Mouse (Mus musculus): ENCODE results near the gene Tmem102. TPM values are rescaled to one million over a fixed set of nuclear protein-coding genes. Genes with fewer than 3 reads are reported as not detected.
A peak's percentile ranks its signal among the peaks of the same experiment; 100 is the strongest.

Gene Tmem102
- polyA plus RNA-seq, 1 experiment from 2014 or later = 19.9 TPM

- Histone ChIP-seq H3K4me2 (peak within 1 kb of the TSS; percentile 91), H3K9ac (peak within 1 kb of the TSS; percentile 73), H3K36me3 (no peaks in the 10 kb centered on the region), H3K27ac (peak within 1 kb of the TSS; percentile 91), H3K4me1 (peaks cover 37% of the 10 kb centered on the region), H3K9me3 (no peaks in the 10 kb centered on the region), H3K27me3 (replicated peaks) (peaks cover 3% of the 10 kb centered on the region; the same call in 1 of the 2 replicates), H3K4me3 (replicated peaks) (peak within 1 kb of the TSS; percentile 77)
- peak; percentile 89 for ATAC-seq (ENCODE audit: insufficient read depth, low FRiP score, low read depth)
- WGBS = 0% methylated on average over 34 of the region's 34 CpGs
Measured at GRCm38 (mm10) chr11:69837952-69838713, 32.7 kb upstream of the Tmem102 start, which contains the start of gene Tmem256. Tmem256 (plus strand) TSS chr11:69838514.

DNA sequence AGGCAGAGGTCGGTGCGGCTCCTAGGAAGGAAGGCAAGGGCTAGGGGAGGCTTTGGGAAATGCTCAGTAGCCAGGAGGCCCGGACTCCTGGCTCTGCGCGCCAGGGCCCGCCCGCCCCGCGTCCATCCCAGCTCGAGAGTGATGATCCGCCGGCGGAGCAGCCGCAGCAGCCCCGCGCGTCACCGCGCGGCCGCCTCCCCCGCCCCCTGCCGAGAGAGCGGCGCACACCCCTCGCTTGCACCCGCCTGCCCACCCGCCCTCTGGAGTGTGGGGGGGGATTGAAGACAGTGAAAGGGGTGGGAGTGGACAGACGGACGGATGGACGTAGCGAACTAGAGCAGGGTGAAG is 32.2 kb upstream of the Tmem102 start, which contains the start of gene Nlgn2:
Nlgn2 (minus strand) TSS at position 181 of the 348 bp plus-strand sequence.
- Histone ChIP-seq H3K4me3 (replicated peaks) (peak within 1 kb of the TSS; percentile 77), H3K4me1 (peaks cover 37% of the 10 kb centered on the region), H3K36me3 (no peaks in the 10 kb centered on the region), H3K27me3 (replicated peaks) (peaks cover 3% of the 10 kb centered on the region; the same call in 1 of the 2 replicates), H3K9ac (peak within 1 kb of the TSS; percentile 73), H3K4me2 (peak within 1 kb of the TSS; percentile 91), H3K9me3 (no peaks in the 10 kb centered on the region), H3K27ac (peak within 1 kb of the TSS; percentile 91)
- WGBS = under 1% methylated on average over 32 of the region's 32 CpGs
- no peak; the same call in 1 of the 2 replicates for ATAC-seq (ENCODE audit: insufficient read depth, low FRiP score, low read depth)

- 2% methylated on average over 40 of the region's 52 CpGs for WGBS
- Histone ChIP-seq H3K27ac (peak overlapping the region; percentile 91), H3K4me1 (peaks cover 37% of the 10 kb centered on the region), H3K27me3 (replicated peaks) (peaks cover 3% of the 10 kb centered on the region; the same call in 1 of the 2 replicates), H3K4me3 (replicated peaks) (peak overlapping the region; percentile 77), H3K4me2 (peak overlapping the region; percentile 91), H3K36me3 (no peaks in the 10 kb centered on the region), H3K9ac (peak overlapping the region; percentile 62), H3K9me3 (no peaks in the 10 kb centered on the region)
- ATAC-seq (ENCODE audit: insufficient read depth, low FRiP score, low read depth) = no peak
Measured at GRCm38 (mm10) chr11:69836703-69837576, 31.5 kb upstream of the Tmem102 start.

- ATAC-seq (ENCODE audit: insufficient read depth, low FRiP score, low read depth) = no peak
- 28% methylated on average over 4 of the region's 4 CpGs for WGBS
- H3K9me3 ChIP-seq = no peaks in the 10 kb centered on the region
- peak overlapping the region; percentile 77 for H3K4me3 ChIP-seq (replicated peaks)
- peaks cover 3% of the 10 kb centered on the region; the same call in 1 of the 2 replicates for H3K27me3 ChIP-seq (replicated peaks)
- H3K36me3 ChIP-seq = no peaks in the 10 kb centered on the region
- peaks cover 37% of the 10 kb centered on the region for H3K4me1 ChIP-seq
- no peak overlapping the region for H3K27ac ChIP-seq
- H3K4me2 ChIP-seq = peak overlapping the region; percentile 91
- no peak overlapping the region for H3K9ac ChIP-seq
Measured at GRCm38 (mm10) chr11:69835966-69836335, 30.5 kb upstream of the Tmem102 start.

GRCm38 (mm10) chr11:69835326-69835965 is 30.0 kb upstream of the Tmem102 start:
- Histone ChIP-seq H3K4me1 (peaks cover 37% of the 10 kb centered on the region), H3K9me3 (no peaks in the 10 kb centered on the region), H3K27ac (no peak overlapping the region), H3K27me3 (replicated peaks) (peaks cover 3% of the 10 kb centered on the region; the same call in 1 of the 2 replicates), H3K36me3 (no peaks in the 10 kb centered on the region), H3K9ac (no peak overlapping the region), H3K4me3 (replicated peaks) (peak overlapping the region; percentile 77), H3K4me2 (peak overlapping the region; percentile 91)
- no peak for ATAC-seq (ENCODE audit: insufficient read depth, low FRiP score, low read depth)
- WGBS = 23% methylated on average over 9 of the region's 9 CpGs

GRCm38 (mm10) chr11:69834001-69834549 is 28.7 kb upstream of the Tmem102 start:
- 0 out of 2 replicates have a peak overlapping the region, but pooled peaks have one; percentile 0 for H3K9ac ChIP-seq
- H3K27me3 ChIP-seq (replicated peaks) = peaks cover 3% of the 10 kb centered on the region; the same call in 1 of the 2 replicates
- 8% methylated on average over 42 of the region's 48 CpGs for WGBS
- peak overlapping the region; percentile 41 for H3K4me3 ChIP-seq (replicated peaks)
- no peaks in the 10 kb centered on the region for H3K36me3 ChIP-seq
- no peak overlapping the region for H3K27ac ChIP-seq
- H3K9me3 ChIP-seq = no peaks in the 10 kb centered on the region
- ATAC-seq (ENCODE audit: insufficient read depth, low FRiP score, low read depth) = no peak
- H3K4me1 ChIP-seq = peaks cover 36% of the 10 kb centered on the region
- peak overlapping the region; percentile 91 for H3K4me2 ChIP-seq

GRCm38 (mm10) chr11:69833554-69833953 is 28.1 kb upstream of the Tmem102 start:
- peak overlapping the region; percentile 91 for H3K4me2 ChIP-seq
- H3K27ac ChIP-seq = no peak overlapping the region
- no peaks in the 10 kb centered on the region for H3K36me3 ChIP-seq
- H3K4me3 ChIP-seq (replicated peaks) = peak overlapping the region; percentile 41
- H3K9ac ChIP-seq = 0 out of 2 replicates have a peak overlapping the region, but pooled peaks have one; percentile 0
- peaks cover 33% of the 10 kb centered on the region for H3K4me1 ChIP-seq
- ATAC-seq (ENCODE audit: insufficient read depth, low FRiP score, low read depth) = no peak
- no peaks in the 10 kb centered on the region for H3K9me3 ChIP-seq
- WGBS = 60% methylated on average over 8 of the region's 8 CpGs
- H3K27me3 ChIP-seq (replicated peaks) = peaks cover 3% of the 10 kb centered on the region; the same call in 1 of the 2 replicates

DNA sequence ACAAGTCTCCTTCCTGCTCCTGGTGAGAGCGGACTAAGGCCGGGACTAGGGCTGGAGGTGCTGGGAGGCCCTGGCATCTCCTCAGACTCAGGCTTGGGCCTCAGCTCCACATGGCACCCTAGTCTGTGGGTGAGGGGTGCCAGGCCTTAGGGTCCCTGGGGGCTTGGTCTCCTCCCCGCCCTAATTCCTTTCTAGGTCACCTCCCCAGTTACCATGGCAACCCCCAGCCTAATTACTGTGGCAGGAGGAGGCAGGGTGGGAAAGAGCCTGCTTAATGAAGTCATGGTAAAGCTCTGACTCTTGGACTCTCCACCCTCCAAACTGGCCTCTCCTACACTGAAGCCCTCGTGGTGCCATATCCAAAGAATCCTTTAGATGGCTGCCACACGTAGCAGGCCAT is 23.4 kb upstream of the Tmem102 start:
- Histone ChIP-seq H3K27me3 (replicated peaks) (no peaks in the 10 kb centered on the region), H3K9me3 (no peaks in the 10 kb centered on the region), H3K4me3 (replicated peaks) (no peak overlapping the region), H3K27ac (no peak overlapping the region), H3K4me1 (peaks cover 9% of the 10 kb centered on the region), H3K4me2 (no peak overlapping the region), H3K36me3 (peaks cover 25% of the 10 kb centered on the region), H3K9ac (no peak overlapping the region)
- WGBS = 69% methylated on average over 5 of the region's 5 CpGs
- ATAC-seq (ENCODE audit: insufficient read depth, low FRiP score, low read depth) = no peak

GRCm38 (mm10) chr11:69823456-69823855 is 18.0 kb upstream of the Tmem102 start:
- Histone ChIP-seq H3K9ac (no peak overlapping the region), H3K27me3 (replicated peaks) (no peaks in the 10 kb centered on the region), H3K36me3 (peaks cover 25% of the 10 kb centered on the region), H3K4me2 (no peak overlapping the region), H3K4me1 (no peaks in the 10 kb centered on the region), H3K9me3 (no peaks in the 10 kb centered on the region), H3K27ac (no peak overlapping the region), H3K4me3 (replicated peaks) (no peak overlapping the region)
- WGBS = 73% methylated on average over 2 of the region's 2 CpGs
- ATAC-seq (ENCODE audit: insufficient read depth, low FRiP score, low read depth) = no peak

- 86% methylated on average over 3 of the region's 3 CpGs for WGBS
Measured at GRCm38 (mm10) chr11:69822080-69822479, 16.7 kb upstream of the Tmem102 start, which contains the start of gene Spem1. Spem1 (minus strand) TSS chr11:69822180.

DNA sequence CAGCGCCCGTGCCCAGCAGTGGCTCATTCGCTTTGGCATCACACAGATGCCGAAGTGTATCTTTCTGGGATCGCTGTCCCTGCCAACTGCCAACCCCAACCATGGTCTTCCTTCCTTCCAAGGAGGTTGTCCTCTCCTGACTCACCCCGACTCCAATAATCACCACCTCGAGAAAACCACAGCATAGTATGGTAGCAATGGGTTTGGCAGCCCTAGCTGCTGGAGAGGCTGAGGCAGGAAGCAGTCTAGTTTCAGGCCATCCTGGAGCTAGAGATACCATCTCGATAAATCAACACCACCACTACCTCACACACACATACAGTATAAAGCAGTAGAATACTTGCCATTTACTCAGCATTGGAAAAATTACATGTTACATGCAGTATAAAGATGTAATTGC is 13.4 kb upstream of the Tmem102 start:
- WGBS = 90% methylated on average over 8 of the region's 8 CpGs
- Histone ChIP-seq H3K27me3 (replicated peaks) (no peaks in the 10 kb centered on the region), H3K4me2 (no peak overlapping the region), H3K4me1 (no peaks in the 10 kb centered on the region), H3K36me3 (no peaks in the 10 kb centered on the region), H3K27ac (no peak overlapping the region), H3K9ac (no peak overlapping the region), H3K4me3 (replicated peaks) (no peak overlapping the region), H3K9me3 (no peaks in the 10 kb centered on the region)
- ATAC-seq (ENCODE audit: insufficient read depth, low FRiP score, low read depth) = no peak

More at GRCm38 (mm10) chr11:69822080-69822479, 16.7 kb upstream of the Tmem102 start, which contains the start of gene Spem1:
- Histone ChIP-seq H3K9me3 (no peaks in the 10 kb centered on the region), H3K4me1 (no peaks in the 10 kb centered on the region), H3K27me3 (replicated peaks) (no peaks in the 10 kb centered on the region), H3K9ac (no peak within 1 kb of the TSS), H3K4me3 (replicated peaks) (no peak within 1 kb of the TSS), H3K36me3 (peaks cover 14% of the 10 kb centered on the region), H3K27ac (no peak within 1 kb of the TSS), H3K4me2 (no peak within 1 kb of the TSS)
- no peak for ATAC-seq (ENCODE audit: insufficient read depth, low FRiP score, low read depth)

Measured in stomach, embryonic 15.5 days (tissue).